Mouse (Mus musculus) olfactory bulb, adult 2 months (tissue): ENCODE measurements at regions not wholly inside any gene's neighbourhood (a gene's known extent, or its start where the extent isn't known, plus 50 kb on each side); places are given as distances from the start of the nearest gene placed in this dataset.

ENCODE experiments used
- CTCF ChIP-seq: fragments of 200-500 bp; IDR thresholded peaks from 2 replicates; pipeline ENCODE4 v1.5.1; 2012; ENCODE audit warnings: low read depth, mild to moderate bottlenecking, low read length, moderate library complexity; ENCODE audit not compliant: insufficient read depth
- POLR2A ChIP-seq: fragments of 200-500 bp; IDR thresholded peaks from 2 replicates; pipeline ENCODE4 v1.6.1; 2012; ENCODE audit warnings: mild to moderate bottlenecking, low read depth, low read length, moderate library complexity; ENCODE audit not compliant: insufficient read depth

- TF ChIP-seq POLR2A = no peak
- no peak for TF ChIP-seq CTCF
These were observed 149.1 kb upstream of the Dyrk2 start for GRCm38 (mm10) chr10:119019082-119019481.
